Mouse (Mus musculus) spleen, adult 2 months (tissue): ENCODE results near the gene Ccdc9.

ENCODE experiments used
- CTCF ChIP-seq: fragments of 200-500 bp; IDR thresholded peaks from 2 replicates; pipeline ENCODE4 v1.5.1; 2011; ENCODE audit warnings: mild to moderate bottlenecking, inconsistent platforms; ENCODE audit not compliant: insufficient read depth, insufficient read length, insufficient replicate concordance; ENCODE audit errors: extremely low read depth
- POLR2A ChIP-seq: fragments of 200-500 bp; IDR thresholded peaks from 2 replicates; pipeline ENCODE4 v1.6.1; 2011; ENCODE audit warnings: low read depth, low read length, inconsistent platforms

GRCm38 (mm10) chr7:16314221-16314775 lies 27.7 kb upstream of the Ccdc9 start:
- TF ChIP-seq CTCF (no peak), POLR2A (no peak)
